Mouse (Mus musculus) midbrain, embryonic 10.5 days (tissue): Measurements from ENCODE around the gene Rrp15. TPM values are rescaled to one million over a fixed set of nuclear protein-coding genes. Genes with fewer than 3 reads are reported as not detected.

Source experiments
- DNase-seq: peaks from one replicate; pipeline ENCODE4 v3.0.0-alpha.2; 2017; ENCODE audit warnings: low spot score
- H3K27ac ChIP-seq: fragments of 300-500 bp; sonication (generic); replicated peaks from 2 replicates; pipeline ENCODE4 v1.5.1; 2016; ENCODE audit warnings: mild to moderate bottlenecking
- H3K27me3 ChIP-seq: fragments of 300-500 bp; sonication (generic); 2 replicates; pipeline ENCODE4 v1.6.1; 2016; ENCODE audit warnings: low read depth, mild to moderate bottlenecking; ENCODE audit not compliant: poor library complexity, severe bottlenecking
- H3K36me3 ChIP-seq: fragments of 300-500 bp; sonication (generic); 2 replicates; pipeline ENCODE4 v1.6.1; 2016; ENCODE audit warnings: mild to moderate bottlenecking, moderate library complexity
- H3K4me1 ChIP-seq: fragments of 300-500 bp; sonication (generic); 2 replicates; pipeline ENCODE4 v1.6.1; 2016
- H3K4me3 ChIP-seq: fragments of 300-500 bp; sonication (generic); 2 replicates; pipeline ENCODE4 v1.5.1; 2016; ENCODE audit warnings: mild to moderate bottlenecking, moderate library complexity
- H3K9me3 ChIP-seq: fragments of 300-500 bp; sonication (generic); replicated peaks from 2 replicates; pipeline ENCODE4 v1.6.1; 2016; ENCODE audit warnings: mild to moderate bottlenecking
- WGBS: fragments of 180-500 bp; shearing (Covaris S2); methylation state at CpG from one replicate; pipeline ENCODE4 v1.1.7; 2016; 5-methylcytosine and 5-hydroxymethylcytosine counted together
- polyA plus RNA-seq: library from polyadenylated mRNA; unstranded; fragments of >200 nt; fragmentation: Nextera tagmentation; extraction: Ambion mirVana; gene quantifications from 2 replicates; pipeline ENCODE4 v1.2.1, GENCODE M21; 2016

The Rrp15 gene
- polyA plus RNA-seq, 1 experiment from 2014 or later, result 86.0 TPM

DNA sequence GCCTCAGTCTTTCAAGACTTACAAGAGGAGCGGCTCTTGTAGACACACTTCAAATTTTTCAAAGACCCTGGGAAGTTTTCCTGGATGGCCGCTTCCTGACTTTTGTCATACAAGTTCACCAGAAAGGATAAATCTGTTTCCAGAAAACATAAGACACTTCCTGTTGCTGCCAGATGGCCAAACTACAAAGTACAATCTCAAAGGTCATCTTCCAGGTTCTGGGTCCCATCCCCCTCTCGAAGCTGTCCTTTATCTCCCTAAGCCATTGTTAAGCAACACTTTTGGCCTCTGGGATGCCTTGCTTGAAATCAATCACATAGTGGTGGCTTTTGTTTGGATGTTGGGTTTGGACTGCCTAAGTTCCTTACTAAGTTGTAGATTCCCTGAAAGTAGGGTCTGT is 65.1 kb downstream of the Rrp15 start:
- peaks cover 11% of the 10 kb centered on the region for H3K4me1 ChIP-seq
- no peaks in the 10 kb centered on the region for H3K27me3 ChIP-seq
- H3K27ac ChIP-seq, result no peak overlapping the region
- no peak overlapping the region for H3K4me3 ChIP-seq
- H3K9me3 ChIP-seq, result no peaks in the 10 kb centered on the region
- no peaks in the 10 kb centered on the region for H3K36me3 ChIP-seq
- no peak for DNase-seq
- 89% methylated on average over 3 of the region's 3 CpGs for WGBS

DNA sequence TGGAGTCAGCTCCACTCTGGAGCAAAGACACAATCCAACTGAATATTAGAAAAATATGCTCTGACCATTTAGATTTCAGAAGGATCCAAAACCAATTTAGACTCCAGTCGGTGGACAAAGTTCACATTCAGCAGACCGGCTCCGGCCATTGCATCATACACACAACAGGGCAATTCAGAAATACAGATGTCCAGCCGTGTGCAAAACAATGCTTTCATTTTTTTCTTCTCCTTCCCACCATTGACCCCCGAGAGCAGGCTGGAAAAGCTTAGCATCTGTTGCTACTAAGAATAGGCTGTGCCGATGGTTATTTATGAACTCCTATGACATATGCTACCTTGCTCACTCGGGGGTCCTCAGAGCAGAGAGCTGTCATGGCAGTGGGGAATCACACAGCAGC is 66.6 kb downstream of the Rrp15 start:
- Histone ChIP-seq H3K27me3 (no peaks in the 10 kb centered on the region), H3K27ac (no peak overlapping the region), H3K4me3 (no peak overlapping the region), H3K9me3 (no peaks in the 10 kb centered on the region), H3K4me1 (peaks cover 11% of the 10 kb centered on the region), H3K36me3 (no peaks in the 10 kb centered on the region)
- DNase-seq, result no peak
- WGBS, result 67% methylated on average over 7 of the region's 7 CpGs

DNA sequence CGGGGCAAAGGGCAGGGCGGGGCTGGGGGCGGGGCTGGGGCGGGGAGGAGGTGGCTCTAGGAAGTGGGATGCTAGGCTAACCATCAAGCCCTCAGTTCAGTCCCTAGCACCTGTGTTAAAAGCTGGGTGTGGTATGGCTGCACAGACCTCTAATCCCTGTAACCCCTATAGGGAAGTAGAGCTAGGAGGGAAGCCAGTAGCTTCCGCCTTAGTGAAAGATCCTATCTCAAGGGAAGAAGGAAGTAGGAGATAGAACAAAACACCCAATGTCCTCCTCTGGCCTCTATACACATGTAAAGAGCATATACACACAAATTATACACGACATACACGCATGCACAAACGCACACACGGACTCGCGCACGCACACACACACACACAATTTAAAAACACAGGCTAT is 71.5 kb downstream of the Rrp15 start:
- no peak for DNase-seq
- Histone ChIP-seq H3K27ac (no peak overlapping the region), H3K4me1 (peaks cover 12% of the 10 kb centered on the region), H3K4me3 (no peak overlapping the region), H3K9me3 (no peaks in the 10 kb centered on the region), H3K27me3 (no peaks in the 10 kb centered on the region), H3K36me3 (no peaks in the 10 kb centered on the region)
- 81% methylated on average over 12 of the region's 12 CpGs for WGBS

DNA sequence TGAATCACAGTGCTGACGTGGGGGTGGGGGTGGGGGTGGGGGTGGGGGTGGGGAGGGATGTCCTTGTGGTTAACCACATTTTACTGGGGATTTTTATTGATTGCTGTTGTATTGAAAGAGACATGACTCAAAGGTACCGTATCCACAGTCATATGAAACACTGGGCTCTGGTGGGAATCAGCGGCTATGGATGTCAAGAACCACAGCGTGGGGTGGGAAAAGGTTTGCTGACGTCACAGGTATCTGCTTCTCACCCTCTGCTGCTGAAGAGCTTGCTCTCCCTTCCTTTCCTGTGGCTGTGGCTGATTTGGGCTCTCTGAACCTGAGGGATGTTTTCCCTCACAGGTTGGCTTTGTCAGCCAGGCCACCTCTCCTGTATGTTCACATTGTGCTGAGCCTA is 73.0 kb downstream of the Rrp15 start:
- H3K4me3 ChIP-seq, result no peak overlapping the region
- no peaks in the 10 kb centered on the region for H3K9me3 ChIP-seq
- 0 out of 2 replicates have a peak, but pooled peaks cover 8% of the 10 kb centered on the region for H3K4me1 ChIP-seq
- DNase-seq, result no peak
- no peaks in the 10 kb centered on the region for H3K27me3 ChIP-seq
- no peaks in the 10 kb centered on the region for H3K36me3 ChIP-seq
- H3K27ac ChIP-seq, result no peak overlapping the region
- WGBS, result 68% methylated on average over 5 of the region's 5 CpGs

DNA sequence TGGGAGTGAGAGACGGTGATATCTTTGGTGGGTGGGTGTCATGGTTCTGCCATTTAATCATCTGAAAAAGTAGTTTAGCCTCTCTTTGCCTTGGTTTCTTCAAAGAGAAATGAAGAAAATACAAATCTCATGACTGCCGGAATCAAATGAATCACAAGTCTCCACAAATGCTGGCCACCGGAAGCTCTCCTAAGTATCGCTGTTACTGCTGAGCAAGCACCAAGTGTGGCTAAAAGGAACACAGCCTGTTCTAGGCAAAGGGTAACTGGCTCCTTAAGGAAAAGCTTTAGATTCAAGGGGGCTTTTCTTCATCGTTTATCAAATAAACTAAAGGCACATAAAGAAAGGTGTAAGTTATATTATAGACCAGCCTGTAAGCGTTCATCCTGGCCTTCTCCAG is 73.9 kb downstream of the Rrp15 start:
- Histone ChIP-seq H3K9me3 (no peaks in the 10 kb centered on the region), H3K36me3 (no peaks in the 10 kb centered on the region), H3K27me3 (no peaks in the 10 kb centered on the region), H3K27ac (no peak overlapping the region), H3K4me1 (0 out of 2 replicates have a peak, but pooled peaks cover 8% of the 10 kb centered on the region), H3K4me3 (no peak overlapping the region)
- DNase-seq, result no peak
- 92% methylated on average over 6 of the region's 6 CpGs for WGBS

DNA sequence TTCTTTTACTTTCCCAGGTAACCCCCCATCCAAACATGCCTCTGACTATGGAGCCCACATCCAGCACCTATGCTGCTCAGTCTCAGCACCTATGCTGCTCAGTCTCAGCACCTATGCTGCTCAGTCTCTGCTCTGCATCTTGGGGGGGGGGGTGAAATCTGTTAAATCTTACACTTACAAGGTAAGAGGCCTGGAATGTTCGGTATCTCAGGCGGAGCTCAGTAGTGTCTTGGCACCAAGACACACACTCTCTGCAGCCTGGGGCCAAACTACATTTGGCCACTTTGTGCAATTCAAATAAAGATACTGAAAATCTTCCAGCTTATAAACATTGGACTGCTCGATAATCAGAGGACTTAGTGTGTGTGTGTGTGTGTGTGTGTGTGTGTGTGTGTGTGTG is 74.5 kb downstream of the Rrp15 start:
- Histone ChIP-seq H3K27me3 (no peaks in the 10 kb centered on the region), H3K4me3 (no peak overlapping the region), H3K27ac (no peak overlapping the region), H3K36me3 (no peaks in the 10 kb centered on the region), H3K4me1 (0 out of 2 replicates have a peak, but pooled peaks cover 8% of the 10 kb centered on the region), H3K9me3 (no peaks in the 10 kb centered on the region)
- DNase-seq, result no peak
- WGBS, result 95% methylated on average over 3 of the region's 3 CpGs

DNA sequence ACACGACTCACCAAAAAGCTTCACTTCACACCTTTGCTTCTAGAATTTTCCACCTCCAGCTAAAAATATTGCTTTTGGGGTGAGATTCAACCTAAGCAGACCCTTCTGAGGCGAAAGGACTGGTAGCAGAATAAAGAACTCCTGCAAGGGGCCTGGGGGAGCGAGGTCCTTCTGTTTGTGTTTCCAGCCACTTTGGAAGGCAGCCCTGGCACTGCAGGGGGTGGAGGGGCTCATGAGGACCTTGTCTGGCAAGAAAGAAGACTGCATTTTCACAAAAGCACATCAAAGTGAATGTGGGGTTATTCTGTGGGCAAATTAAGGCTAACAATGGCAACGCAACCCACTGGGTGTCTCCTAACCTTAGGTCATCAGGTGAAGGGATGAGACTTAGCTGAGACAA is 76.0 kb downstream of the Rrp15 start:
- no peak overlapping the region for H3K4me3 ChIP-seq
- DNase-seq, result no peak
- WGBS, result 68% methylated on average over 4 of the region's 4 CpGs
- H3K27me3 ChIP-seq, result no peaks in the 10 kb centered on the region
- H3K36me3 ChIP-seq, result no peaks in the 10 kb centered on the region
- H3K9me3 ChIP-seq, result no peaks in the 10 kb centered on the region
- 0 out of 2 replicates have a peak, but pooled peaks cover 8% of the 10 kb centered on the region for H3K4me1 ChIP-seq
- no peak overlapping the region for H3K27ac ChIP-seq

Other genes with a start within 250 kb of the Rrp15 start
- 11.1 and 13.9 TPM in 2 replicates for gene Tgfb2, start 43.4 kb downstream of the Rrp15 start, polyA plus RNA-seq
- gene D1Pas1, start 218.1 kb upstream of the Rrp15 start, polyA plus RNA-seq, result 0.15 and 0.27 TPM in 2 replicates